Mouse (Mus musculus): ENCODE data around the gene Fgf12.

GRCm38 (mm10) chr16:28254303-28254702 lies 498.6 kb downstream of the Fgf12 start:
- TF ChIP-seq POLR2A (IDR thresholded peaks at IDR 0.05; ENCODE audit: control insufficient read depth, low read depth, low read length): no peak
- TF ChIP-seq CTCF (IDR thresholded peaks at IDR 0.05; ENCODE audit: control insufficient read depth, insufficient read depth, insufficient replicate concordance, low read depth, low read length): no peak

All from testis, adult 2 months (tissue).